Mouse (Mus musculus) right cerebral cortex, adult 18-20 months (tissue): ENCODE results near the gene Fam53b.

Experiments
- DNase-seq: peaks from one replicate; pipeline ENCODE4 v3.0.0; 2022; ENCODE audit warnings: mixed read lengths

The Fam53b gene

DNA sequence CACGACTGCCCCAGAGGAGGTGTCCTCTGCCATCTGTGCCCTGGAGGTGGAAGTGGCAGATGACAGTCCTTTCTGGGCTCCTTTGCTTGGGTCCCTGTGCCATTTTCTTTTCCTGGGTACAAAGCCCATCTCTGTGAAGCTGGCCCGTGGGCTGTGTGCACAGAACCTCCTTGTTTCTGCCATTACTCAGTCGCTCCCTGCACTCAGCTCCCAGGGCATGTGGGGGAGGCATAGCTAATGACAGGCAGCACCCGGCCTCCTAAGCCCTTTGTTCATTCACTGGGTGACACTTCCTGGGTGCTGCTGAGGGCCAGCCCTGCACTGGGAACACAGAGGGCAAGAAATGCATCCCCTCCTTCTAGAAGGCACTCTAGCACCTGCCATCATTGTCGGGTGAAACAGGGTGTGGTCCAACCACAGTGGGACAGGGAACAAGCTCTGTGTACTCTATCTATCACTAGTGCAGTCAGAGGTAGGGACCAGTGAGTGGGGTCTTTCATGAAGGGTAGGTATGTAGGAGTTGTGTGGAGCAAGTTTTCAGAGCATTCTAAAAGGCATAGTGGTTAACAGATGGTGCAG is 111.1 kb downstream of the Fam53b start:
- peak; percentile 56 for DNase-seq

DNA sequence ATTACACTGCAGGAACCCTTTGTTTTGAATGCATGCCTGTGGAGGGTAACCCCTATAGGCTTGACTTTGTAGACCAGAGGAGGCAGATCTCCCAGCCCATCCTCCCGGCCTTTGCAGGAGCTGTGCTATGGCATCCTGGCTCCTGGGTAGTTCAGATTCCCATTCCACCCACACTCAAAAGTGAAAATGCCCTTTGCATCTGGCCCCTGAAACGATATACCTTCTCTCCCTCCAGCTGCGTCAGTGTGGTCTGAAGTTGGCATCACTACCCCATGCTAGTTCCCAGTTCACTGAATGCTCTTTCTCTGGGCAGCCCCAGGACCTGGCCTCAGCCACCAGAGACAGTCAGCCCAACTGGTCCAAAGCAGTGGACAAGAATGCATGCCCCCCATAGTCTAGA is 111.7 kb downstream of the Fam53b start:
- no peak for DNase-seq

DNA sequence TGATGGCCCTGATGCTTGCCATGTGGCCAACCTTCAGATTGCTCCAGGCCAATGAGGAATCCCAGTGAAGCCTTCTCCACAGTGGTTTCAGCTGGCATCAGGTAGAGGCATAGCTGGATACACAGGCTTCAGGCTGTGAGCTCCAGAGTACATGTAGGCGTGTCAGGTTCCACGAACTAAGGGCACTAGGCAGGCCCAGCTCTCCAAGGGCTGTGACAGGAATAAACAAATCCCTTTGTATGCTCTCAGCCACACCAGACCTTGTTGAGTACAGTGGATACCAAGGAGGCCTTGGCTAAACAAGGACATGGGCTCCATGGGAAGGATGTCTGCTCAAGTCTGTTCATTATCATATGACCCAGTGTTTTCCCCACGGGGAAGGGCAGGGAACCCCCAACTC is 112.3 kb downstream of the Fam53b start:
- no peak for DNase-seq

DNA sequence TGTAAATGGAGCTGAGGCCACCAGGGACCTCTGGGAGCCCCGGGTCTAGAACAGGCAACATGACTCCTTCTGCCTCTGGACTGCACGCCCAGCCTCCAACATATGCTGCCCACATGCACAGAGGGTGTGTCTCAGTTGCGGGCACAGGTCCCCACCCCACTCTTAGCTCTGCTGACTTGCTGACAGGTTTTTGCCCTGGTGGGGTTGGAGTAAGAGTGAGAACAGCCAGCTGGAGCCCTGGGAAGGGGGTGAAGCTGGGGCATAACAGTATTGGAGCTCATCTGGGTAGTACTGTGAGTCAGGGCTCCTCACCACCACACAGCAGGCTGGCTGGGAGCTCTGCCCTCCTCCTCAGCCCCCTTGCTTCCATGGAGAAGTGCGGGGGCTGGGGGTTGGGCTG is 113.6 kb downstream of the Fam53b start:
- no peak for DNase-seq

DNA sequence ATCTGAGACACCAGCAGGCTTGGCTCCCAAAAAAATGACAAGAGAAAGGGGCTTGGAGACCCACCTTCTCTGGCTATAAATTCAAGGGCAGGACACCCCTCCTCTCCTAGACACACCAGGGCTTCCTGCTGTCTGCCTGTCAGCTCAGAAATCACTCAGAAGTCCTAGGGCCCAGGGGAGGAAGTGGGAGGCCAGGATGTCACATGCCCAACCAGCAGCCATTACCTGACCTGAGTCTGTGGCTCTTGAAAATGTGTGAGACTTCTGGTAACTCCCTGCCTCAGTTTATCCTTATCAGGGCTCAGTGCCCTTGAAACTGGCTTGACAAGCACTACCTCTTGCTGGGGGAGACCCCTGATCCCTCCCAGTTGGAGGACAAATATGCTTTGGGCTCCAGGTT is 114.0 kb downstream of the Fam53b start:
- DNase-seq: no peak

DNA sequence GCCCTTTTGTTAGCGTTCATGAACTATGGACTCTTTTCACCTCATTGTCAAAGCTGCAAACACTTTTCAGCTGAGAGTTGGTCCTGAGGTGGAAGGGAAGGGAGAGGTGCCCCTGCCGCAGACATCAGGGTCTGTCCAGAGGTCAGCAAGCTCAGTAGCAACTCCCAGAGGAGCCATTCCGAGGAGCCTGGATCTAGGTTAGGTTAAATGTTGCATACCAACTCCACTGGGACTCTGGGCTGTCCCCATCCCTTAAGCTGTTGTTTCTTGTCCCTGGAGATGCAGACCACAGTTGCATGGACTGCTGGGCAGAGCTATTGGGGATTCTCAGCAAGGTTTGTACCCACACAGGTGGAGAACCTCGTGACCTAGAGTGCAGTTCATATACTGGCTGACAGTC is 114.5 kb downstream of the Fam53b start:
- no peak for DNase-seq

DNA sequence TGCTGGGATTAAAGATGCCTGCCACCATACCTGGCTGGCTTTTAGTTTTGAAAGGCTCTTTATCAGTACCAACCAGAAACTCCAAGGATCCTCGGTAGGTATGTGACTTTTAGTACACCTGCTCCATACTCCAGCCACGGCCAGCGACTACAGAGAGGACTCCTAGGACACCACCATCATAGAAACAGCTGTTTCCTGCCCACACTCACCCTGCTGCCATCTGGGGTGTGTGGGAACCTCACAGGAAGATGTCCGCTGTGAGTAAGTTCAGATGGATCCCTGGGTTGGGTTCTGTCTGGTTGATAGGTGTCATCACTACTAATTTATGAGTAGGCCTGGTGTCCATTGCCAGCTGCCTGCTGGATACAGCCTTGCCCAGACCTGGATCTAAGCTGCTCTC is 114.9 kb downstream of the Fam53b start:
- peak; percentile 53 for DNase-seq

DNA sequence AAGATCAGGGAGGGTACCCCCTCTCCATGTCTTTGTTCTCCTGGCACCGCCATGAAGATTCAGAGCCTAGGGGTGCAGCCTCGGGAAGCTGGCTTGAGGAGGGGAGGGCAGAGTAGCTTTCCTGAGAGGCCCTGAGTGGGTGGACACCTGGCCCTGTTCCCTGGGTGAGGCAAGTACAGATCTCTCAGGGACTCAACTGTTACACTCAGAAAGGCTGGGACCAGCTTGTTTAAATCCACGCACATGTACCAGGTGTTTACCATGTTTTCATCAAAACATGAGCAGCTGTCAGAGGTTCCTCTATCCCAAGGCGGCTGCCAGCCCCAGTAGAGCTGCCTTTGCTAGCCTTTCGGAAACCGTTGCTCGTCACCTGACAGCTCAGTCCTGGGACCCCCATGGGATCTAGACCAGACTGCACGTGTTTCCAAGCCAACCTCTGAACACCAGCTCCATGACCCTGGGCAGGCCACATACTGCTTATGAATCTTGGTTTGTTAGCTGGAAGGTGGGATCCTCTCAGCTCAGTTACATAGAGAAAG is 116.4 kb downstream of the Fam53b start:
- no peak for DNase-seq

DNA sequence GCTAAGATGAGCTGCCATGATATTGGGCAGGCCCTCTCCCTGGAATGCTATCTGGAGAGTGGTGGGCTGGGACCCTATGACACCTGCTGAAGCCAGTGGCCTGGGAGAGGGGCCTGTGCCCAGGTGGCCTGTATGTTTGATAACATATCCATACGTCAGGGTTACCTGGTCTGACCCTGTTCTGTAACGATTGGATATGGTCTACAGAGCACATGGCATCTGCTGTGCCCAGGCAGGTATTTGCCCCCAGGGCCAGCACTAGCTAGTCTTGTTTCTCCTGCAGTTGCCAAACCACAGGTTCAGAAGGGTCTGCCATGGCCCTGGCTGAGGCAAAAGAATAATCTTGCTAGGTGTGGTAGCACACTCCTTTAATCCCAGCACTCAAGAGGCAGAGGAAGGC is 120.1 kb downstream of the Fam53b start:
- DNase-seq: no peak

DNA sequence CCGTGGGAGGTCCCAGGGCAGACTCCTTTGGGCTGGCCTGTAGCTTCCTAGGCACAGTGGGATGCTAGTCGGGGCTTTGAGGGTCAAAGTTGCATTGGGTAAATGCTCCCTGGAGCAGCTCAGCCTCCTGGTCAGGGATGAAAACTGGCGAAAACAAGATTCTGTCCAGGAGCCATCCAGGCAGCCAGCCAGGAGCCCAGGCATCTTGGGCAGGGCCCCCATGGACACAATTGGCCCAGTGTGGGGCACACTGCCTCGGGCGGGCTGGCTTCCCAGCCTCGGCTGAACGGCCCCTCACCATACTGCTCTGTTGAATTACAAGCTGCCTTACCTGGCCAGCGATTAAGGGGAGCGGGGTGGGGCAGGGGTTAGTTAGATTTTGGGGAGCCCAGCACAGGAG is 121.0 kb downstream of the Fam53b start:
- DNase-seq: peak; percentile 62

DNA sequence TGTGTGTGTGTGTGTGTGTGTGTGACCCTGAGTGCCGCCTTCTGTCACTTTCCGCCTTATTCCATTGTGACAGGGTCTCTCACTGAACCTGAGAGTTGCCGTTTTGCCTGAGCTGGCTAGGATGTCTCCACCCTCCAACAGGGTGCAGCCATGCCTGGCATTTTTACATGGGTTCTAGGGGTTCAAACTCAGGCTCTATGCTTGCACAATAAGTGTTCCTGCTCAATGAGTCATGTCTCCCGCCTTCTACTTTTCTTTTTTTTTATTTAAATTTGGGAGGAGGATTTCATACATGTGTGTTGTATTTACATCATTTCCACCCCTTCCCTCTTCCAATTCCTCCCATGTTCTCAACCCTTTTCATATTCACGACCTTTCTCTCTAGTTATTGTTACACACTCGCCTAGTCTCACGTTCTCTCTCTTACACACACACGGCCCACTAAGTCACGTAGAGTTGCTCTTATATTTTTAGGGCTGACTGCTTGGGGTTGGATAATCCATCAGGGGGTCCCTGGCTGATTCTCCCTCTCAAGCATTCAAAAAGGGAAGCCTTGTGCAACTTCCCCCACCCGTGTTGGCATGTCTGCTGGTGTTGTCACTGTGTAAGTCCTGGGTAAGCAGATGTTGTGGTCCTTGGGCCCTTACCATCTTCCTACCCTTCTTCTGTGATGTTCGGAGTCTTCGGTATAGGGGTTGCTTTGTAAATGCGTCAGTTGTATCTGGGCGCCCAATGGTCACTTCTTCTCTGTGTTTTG is 122.8 kb downstream of the Fam53b start:
- no peak for DNase-seq

DNA sequence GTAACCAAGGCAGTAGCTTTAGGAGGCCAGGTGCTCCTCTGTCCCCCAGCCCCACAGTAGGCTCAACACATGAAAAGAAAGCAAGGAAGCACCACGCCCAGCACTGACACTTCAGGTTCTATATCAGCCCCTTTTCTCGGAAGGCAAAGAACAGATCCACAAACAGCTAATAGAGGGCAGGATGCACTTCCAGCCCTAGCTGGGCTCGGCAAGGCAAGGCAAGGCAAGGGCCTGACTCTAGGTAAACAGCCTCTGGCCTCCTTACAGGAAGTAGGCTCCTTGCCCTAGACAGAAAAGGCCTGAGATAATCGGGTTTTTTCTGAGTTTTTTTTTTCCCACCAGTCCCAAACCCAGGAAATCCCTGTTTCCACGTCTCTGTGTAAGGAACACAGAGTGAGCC is 124.0 kb downstream of the Fam53b start:
- DNase-seq: no peak

DNA sequence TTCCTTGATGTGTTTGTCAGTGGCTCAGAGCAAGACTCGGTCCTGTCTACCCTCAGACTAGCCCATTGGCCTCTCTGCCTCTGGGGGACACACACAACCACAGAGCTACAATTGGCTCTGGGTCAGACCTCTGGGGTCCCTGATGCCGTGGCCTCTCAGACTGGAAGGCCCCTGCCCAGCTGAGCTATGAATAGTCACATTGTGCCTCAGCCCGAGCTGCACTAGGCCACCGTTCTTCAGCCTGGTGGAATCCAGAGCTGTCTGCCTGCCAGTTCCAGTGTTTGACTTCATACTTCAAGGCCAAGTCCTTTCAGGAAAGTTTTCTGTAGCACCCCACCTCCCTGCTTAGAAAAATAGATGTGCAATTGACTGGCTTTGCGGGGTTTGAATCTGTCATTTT is 125.0 kb downstream of the Fam53b start:
- no peak for DNase-seq

DNA sequence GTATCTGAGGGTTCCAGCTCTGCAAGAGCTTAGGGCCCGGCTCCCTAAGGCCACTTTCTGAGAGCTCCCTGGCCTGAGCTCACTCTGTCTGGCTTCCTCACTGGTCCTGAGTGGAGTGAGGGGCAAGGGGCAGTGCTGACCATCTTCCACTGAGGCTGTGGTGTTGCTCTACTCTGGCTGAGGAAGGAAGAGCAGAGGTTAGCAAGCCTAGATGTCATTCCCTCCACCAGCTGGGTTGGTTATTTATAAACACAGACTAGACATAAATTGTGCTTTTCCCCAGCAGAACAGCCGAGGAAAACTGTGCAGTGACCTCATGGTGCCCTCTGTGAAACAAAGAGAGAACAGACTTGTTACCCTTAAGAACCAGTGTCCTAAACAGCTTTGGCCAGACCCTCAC is 125.8 kb downstream of the Fam53b start:
- DNase-seq: no peak

DNA sequence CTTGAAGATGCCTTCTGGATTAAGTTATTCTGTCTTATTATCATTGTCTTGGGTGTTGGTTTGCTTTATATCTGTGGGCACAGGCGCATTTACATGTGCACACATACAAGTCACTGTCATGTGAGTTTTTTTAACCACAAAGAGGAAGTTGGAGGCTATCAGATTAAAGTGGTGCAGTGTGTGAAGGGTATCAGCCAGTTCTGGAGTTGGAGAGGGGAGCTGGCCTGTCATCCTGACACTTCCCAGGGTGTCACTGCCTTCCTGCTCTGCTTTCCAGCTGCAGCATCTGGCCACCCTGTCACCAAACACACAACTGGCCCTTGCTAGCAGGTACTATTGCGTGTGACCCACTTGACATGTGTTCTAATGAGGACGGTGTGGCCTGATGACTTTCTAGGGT is 127.2 kb downstream of the Fam53b start:
- DNase-seq: no peak

DNA sequence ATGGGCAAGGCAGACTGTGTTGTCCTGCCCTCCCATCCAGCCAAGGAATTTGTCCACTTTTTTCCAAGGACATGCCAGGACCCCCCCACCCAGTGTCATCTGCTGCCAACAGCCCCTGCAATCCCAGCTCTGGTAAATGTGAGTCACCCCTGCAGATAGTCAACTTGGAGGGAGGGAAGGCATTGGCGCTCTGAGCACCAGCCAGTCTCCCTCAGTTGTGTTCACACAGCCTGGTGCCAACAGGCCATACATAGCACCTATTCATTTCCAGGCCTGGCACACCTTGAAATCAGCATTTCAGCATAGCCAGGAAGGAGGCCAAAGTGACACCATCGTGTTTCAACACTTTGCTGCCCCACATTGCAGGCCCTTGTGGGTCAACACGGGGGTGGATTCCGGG is 129.8 kb downstream of the Fam53b start:
- no peak for DNase-seq

DNA sequence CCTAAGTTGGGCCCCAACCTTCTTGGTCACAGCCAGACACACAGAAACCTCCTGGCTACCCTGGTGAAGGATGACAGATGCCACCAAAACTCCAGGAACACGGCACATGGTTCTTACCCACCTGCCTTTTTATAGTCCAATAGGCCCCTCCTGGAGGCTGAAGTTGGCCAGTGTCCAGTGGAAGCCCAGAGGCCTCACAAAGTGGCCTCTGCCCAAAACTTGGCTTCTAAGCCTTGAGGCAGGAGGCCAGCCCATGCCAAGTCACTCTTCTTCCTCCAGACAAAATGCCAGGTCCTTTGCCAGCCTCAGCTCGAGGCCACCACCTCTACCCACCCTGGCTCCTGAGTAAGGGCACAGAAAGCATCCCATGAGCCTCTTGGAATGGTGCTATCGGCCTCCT is 130.8 kb downstream of the Fam53b start:
- no peak for DNase-seq

DNA sequence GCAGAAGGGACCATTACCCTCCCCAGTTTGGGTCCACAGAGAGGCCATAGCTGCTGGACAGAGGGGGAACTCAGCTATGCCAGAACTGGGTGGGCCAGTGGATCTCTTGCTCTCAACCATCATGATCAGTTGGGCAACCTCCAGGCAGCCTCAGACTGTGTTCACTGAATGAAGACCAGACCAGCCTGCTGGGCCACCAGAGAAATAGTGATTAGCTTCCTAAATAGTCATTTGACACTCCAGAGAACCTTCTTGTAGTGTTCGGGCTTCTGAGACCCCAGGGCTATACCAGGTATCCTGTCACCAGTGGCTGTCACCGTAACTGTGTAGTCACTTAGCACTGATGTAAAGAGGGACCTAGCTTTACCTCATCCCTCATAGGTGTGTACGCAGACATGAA is 131.3 kb downstream of the Fam53b start:
- DNase-seq: no peak

DNA sequence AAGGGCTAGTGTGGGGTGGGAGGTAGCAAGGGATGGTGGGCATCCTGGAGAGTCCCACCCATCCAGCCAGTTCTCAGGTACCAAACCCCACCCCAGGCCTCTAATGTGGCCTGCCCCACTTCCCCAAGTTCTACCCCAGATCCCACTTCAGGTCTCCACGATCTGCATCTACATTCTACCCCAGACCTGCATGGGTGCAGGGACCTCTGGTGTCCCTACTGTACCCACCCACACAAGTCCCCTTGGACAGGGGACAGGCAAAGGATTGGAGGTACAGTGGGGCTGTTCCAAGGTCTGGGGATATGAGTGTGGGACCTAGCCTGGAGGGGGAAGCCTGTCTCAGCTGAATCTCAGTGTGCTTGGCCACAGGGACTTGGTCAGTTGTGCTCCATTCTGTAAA is 131.9 kb downstream of the Fam53b start:
- DNase-seq: no peak

DNA sequence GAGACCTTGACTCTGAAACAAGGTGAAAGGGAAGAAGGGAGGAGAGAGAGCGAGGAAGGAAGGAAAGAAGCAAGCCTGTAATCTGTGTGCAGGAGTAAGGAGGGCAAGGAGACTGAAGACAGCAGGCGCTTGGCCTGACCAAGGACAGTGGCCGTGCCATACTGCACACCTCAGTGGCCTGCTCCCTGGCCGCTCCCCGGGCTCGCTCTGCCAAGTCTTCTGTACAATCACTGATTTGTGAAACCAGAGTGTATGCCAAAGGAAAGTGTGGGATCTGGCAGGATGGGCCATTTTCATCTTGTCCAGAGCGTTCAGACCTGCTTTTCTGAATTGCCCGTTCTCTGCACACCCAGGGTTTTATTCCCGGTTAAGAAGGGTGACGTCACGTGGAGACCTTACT is 132.4 kb downstream of the Fam53b start:
- DNase-seq: no peak

DNA sequence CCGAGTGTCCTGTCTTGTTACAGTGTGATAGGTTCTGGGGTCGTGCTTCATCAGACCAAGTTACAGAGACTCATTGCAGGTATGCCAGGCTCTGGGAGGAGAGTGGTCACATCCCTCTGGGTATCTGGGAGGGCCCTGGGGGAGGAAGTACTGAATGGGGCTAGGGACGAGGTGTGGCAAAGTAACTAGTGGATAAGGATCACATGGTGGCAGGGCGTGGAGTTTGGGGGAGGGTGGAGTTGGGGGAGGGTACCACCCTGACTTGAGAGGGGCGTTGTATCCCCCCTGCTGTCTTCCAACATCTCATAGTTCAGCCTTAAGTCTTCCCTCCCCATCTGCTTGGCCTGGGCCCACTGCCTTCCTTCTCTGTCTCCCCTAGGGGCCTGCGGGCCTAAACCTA is 134.1 kb downstream of the Fam53b start:
- no peak for DNase-seq

DNA sequence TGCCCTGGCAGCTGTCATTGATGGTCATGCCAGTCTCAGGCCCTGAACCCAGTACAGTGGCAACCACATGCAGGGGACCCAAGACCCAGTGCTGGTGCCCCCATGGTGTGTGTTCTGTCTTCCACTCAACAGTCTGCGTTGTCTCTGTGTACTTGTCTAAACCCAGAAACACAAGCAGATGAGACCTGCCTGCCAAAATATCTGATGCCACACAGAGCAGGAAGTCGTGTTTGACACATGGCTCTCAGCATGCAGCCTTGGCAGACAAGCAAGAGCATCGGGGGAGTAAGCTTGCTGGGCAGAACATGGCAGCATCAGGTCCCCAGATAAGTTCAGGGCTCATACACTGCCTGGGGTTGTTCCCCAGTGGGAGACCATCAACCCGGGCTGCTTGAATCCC is 134.6 kb downstream of the Fam53b start:
- no peak for DNase-seq

DNA sequence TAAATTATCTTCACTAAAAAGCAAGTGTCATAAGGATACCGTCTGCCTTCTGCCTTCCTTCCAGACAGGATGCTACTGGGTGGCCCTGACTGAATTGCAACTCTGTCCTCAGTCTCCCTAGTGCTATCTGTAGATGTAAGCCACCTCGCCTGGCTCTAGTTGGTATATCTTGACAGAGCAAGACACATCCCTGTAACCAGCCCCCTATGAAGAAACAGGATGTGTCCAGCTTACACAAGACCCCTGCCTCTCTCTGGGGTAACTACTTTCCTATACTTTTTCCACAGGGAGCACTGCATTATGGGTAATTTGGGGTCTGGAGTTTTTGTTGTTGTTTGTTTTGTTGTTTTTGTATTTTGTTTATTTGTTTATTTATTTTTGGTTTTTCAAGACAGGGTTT is 137.8 kb downstream of the Fam53b start:
- DNase-seq: no peak

DNA sequence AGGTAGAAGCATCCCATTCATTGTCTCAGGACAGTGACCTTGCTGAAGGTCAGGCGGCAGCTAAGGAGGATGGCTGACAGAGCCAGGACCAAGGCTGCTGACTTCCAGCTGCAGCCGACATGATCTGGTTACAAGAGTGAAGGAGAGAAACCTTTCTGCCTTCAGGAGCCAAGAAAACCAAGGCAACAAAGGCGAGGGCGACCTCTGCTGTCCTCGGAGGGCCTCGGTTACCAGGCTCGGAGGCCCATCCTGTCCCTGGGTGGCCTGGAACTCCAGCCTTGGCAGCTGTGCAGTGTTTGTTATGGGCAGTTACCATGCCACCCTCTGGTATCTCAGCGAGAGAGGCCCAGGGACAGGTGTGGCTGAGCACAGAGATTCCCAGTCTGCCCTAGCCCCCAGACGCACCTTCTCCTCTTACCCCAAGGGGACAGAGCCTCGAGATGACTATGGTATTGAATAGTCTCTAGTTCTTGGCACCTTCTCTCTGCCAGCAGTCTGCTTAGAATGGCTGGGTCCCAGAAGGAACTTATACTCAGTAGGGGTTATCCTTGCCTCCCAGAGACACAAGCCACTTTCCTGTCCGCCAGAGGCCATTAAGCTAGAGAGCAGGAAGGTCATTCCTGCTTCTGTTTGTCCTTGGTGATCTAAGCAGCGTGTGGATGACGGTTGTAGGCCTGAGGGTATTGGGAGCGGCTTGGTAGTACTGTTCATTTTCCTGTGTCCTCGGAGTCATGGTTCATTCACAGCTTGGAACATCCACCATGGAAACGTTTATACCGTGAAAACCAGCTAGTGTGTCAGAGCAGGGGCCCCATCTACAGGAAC is 139.5 kb downstream of the Fam53b start:
- no peak for DNase-seq
